Mouse (Mus musculus) heart, embryonic 15.5 days (tissue): ENCODE measurements around the gene Grip1. TPM values are rescaled to one million over a fixed set of nuclear protein-coding genes. Genes with fewer than 3 reads are reported as not detected.
A peak's percentile ranks its signal among the peaks of the same experiment; 100 is the strongest.

Source experiments
- ATAC-seq: fragments of 200-750 bp; cut with Nextera tagmentation; replicated peaks from 2 replicates; pipeline ENCODE4 v1.8.0; 2017; ENCODE audit warnings: low read depth, moderate TSS enrichment; ENCODE audit not compliant: insufficient number of reproducible peaks, insufficient read depth, low FRiP score
- H3K27ac ChIP-seq: fragments of 300-500 bp; sonication (generic); 2 replicates; pipeline ENCODE4 v1.5.1; 2015; ENCODE audit warnings: mild to moderate bottlenecking, inconsistent platforms
- H3K27me3 ChIP-seq: fragments of 300-500 bp; sonication (generic); 2 replicates; pipeline ENCODE4 v1.6.1; 2015; ENCODE audit warnings: inconsistent platforms
- H3K36me3 ChIP-seq: fragments of 300-500 bp; sonication (generic); 2 replicates; pipeline ENCODE4 v1.6.1; 2015; ENCODE audit warnings: mild to moderate bottlenecking, inconsistent platforms
- H3K4me1 ChIP-seq: fragments of 300-500 bp; sonication (generic); replicated peaks from 2 replicates; pipeline ENCODE4 v1.6.1; 2015; ENCODE audit warnings: inconsistent platforms
- H3K4me2 ChIP-seq: fragments of 300-500 bp; sonication (generic); 2 replicates; pipeline ENCODE4 v1.6.1; 2015; ENCODE audit warnings: inconsistent platforms, mild to moderate bottlenecking, moderate library complexity
- H3K4me3 ChIP-seq: fragments of 300-500 bp; sonication (generic); 2 replicates; pipeline ENCODE4 v1.5.1; 2015; ENCODE audit warnings: mild to moderate bottlenecking, inconsistent platforms
- H3K9ac ChIP-seq: fragments of 300-500 bp; sonication (generic); 2 replicates; pipeline ENCODE4 v1.6.1; 2015; ENCODE audit warnings: mild to moderate bottlenecking, inconsistent platforms
- H3K9me3 ChIP-seq: fragments of 300-500 bp; sonication (generic); replicated peaks from 2 replicates; pipeline ENCODE4 v1.6.1; 2016; ENCODE audit warnings: inconsistent platforms
- WGBS: fragments of 180-500 bp; shearing (Covaris S2); methylation state at CpG from one replicate; pipeline ENCODE4 v1.1.7; 2015; ENCODE audit warnings: mixed read lengths; 5-methylcytosine and 5-hydroxymethylcytosine counted together
- polyA plus RNA-seq: library from polyadenylated mRNA; unstranded; fragments of >200 nt; fragmentation: Nextera tagmentation; extraction: Ambion mirVana; gene quantifications from 2 replicates; pipeline ENCODE4 v1.2.1, GENCODE M21; 2015

Gene Grip1
- polyA plus RNA-seq, 1 experiment from 2014 or later: 1.5 TPM

DNA sequence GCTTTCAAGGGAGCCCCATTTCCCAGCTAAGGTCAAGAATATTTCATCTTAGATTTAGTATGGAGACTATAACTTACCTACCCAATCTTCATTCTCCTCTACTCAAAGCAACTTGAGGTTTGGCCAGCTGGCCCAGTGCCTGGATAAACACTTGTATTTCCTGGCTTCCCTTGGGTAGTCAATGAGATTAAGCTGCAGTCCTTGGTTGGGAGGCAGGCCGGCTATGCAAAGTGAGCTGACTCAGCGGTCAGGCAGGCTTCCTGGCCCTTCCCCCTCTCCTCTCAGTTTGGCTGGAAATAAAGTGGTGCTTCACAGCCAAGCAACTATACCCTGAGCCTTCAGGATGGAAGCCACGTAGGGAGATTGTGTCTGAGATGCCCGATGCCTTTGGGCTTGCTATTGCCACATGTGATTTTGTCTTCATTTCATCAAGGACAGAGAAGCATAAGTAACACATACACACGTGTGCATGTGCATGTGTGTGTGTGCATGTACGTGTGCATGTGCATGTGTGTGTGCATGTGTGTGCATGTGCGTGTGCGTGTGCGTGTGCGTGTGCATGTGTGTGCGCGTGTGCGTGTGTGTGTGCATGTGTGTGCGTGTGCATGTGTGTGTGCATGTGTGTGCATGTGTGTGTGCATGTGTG lies 161.7 kb downstream of the Grip1 start:
- Histone ChIP-seq H3K4me2 (peak overlapping the region; percentile 49), H3K9ac (no peak overlapping the region), H3K4me1 (peaks cover 13% of the 10 kb centered on the region), H3K4me3 (no peak overlapping the region), H3K27me3 (no peaks in the 10 kb centered on the region), H3K9me3 (no peaks in the 10 kb centered on the region), H3K27ac (peak overlapping the region; percentile 61), H3K36me3 (no peaks in the 10 kb centered on the region)
- WGBS: 66% methylated on average over 14 of the region's 14 CpGs
- ATAC-seq: peak; percentile 94

GRCm38 (mm10) chr10:119616078-119616477 lies 162.4 kb downstream of the Grip1 start:
- 79% methylated on average over 3 of the region's 3 CpGs for WGBS
- H3K27me3 ChIP-seq: no peaks in the 10 kb centered on the region
- no peaks in the 10 kb centered on the region for H3K36me3 ChIP-seq
- ATAC-seq: no peak
- no peak overlapping the region for H3K9ac ChIP-seq
- no peak overlapping the region for H3K4me3 ChIP-seq
- no peak overlapping the region for H3K27ac ChIP-seq
- H3K9me3 ChIP-seq: no peaks in the 10 kb centered on the region
- H3K4me2 ChIP-seq: no peak overlapping the region
- peaks cover 13% of the 10 kb centered on the region for H3K4me1 ChIP-seq

GRCm38 (mm10) chr10:119628656-119629055 lies 175.0 kb downstream of the Grip1 start:
- no peak for ATAC-seq
- 43% methylated on average over 4 of the region's 4 CpGs for WGBS
- no peak overlapping the region for H3K4me3 ChIP-seq
- 0 out of 2 replicates have a peak, but pooled peaks cover 4% of the 10 kb centered on the region for H3K4me1 ChIP-seq
- no peaks in the 10 kb centered on the region for H3K36me3 ChIP-seq
- H3K27me3 ChIP-seq: no peaks in the 10 kb centered on the region
- H3K27ac ChIP-seq: no peak overlapping the region
- no peak overlapping the region for H3K4me2 ChIP-seq
- no peaks in the 10 kb centered on the region for H3K9me3 ChIP-seq
- H3K9ac ChIP-seq: no peak overlapping the region

DNA sequence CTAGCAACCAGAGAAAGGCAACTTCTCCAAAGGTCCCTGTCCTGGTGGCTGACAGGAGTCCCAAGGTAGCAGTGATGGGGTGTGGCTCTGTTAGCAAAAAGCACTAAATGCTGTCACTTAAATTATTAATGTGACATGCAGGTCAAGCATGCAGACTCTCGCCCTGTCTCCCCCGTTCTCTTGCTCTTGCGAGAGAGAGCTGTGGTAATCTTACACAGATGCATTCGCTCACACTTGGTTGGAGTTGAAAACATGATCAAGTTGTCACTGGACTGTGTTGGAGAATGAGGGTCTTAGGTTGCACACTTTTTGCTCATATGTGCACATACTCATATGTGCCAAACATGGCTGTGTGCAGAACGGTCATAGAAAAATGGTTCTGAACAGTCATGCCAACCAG lies 176.8 kb downstream of the Grip1 start:
- Histone ChIP-seq H3K27me3 (no peaks in the 10 kb centered on the region), H3K9ac (no peak overlapping the region), H3K4me3 (no peak overlapping the region), H3K4me2 (no peak overlapping the region), H3K4me1 (peaks cover 12% of the 10 kb centered on the region; the same call in 1 of the 2 replicates), H3K27ac (no peak overlapping the region), H3K36me3 (no peaks in the 10 kb centered on the region), H3K9me3 (no peaks in the 10 kb centered on the region)
- ATAC-seq: no peak
- 82% methylated on average over 5 of the region's 5 CpGs for WGBS

DNA sequence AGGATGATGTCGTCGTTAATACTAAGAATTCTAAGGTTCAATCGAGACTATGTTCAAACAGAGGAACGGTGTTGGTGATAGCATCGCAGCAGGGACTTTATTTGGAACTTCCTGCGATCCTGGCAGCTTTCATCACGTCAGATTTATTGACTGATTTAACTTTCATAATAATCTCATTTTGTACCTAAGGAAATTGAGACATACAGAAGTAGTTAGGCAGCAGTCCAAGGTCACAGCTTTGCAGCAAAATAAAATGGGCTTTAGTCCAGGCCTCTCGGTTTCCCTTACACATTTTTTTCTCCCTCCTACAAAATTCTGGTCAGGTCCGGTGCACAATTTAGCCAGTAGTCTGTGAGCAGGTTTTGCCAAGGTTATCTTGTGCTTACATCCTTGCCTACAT lies 178.3 kb downstream of the Grip1 start:
- 55% methylated on average over 9 of the region's 9 CpGs for WGBS
- ATAC-seq: no peak

GRCm38 (mm10) chr10:119634544-119634943 lies 180.9 kb downstream of the Grip1 start:
- ATAC-seq: peak; percentile 64
- 31% methylated on average over 6 of the region's 6 CpGs for WGBS
- H3K4me2 ChIP-seq: peak overlapping the region; percentile 61

More for the DNA sequence above, 178.3 kb downstream of the Grip1 start:
- no peaks in the 10 kb centered on the region for H3K36me3 ChIP-seq
- no peak overlapping the region for H3K4me3 ChIP-seq
- H3K9ac ChIP-seq: no peak overlapping the region
- H3K4me2 ChIP-seq: no peak overlapping the region
- no peaks in the 10 kb centered on the region for H3K27me3 ChIP-seq
- H3K4me1 ChIP-seq: peaks cover 12% of the 10 kb centered on the region; the same call in 1 of the 2 replicates
- no peaks in the 10 kb centered on the region for H3K9me3 ChIP-seq
- no peak overlapping the region for H3K27ac ChIP-seq

GRCm38 (mm10) chr10:119640534-119640933 lies 186.9 kb downstream of the Grip1 start:
- H3K4me1 ChIP-seq: no peaks in the 10 kb centered on the region
- 60% methylated on average over 10 of the region's 10 CpGs for WGBS
- no peak for ATAC-seq

More at GRCm38 (mm10) chr10:119634544-119634943, 180.9 kb downstream of the Grip1 start:
- Histone ChIP-seq H3K27ac (no peak overlapping the region), H3K9me3 (no peaks in the 10 kb centered on the region), H3K4me1 (peaks cover 10% of the 10 kb centered on the region; the same call in 1 of the 2 replicates), H3K4me3 (peak overlapping the region; percentile 46), H3K36me3 (no peaks in the 10 kb centered on the region), H3K27me3 (no peaks in the 10 kb centered on the region), H3K9ac (no peak overlapping the region)

DNA sequence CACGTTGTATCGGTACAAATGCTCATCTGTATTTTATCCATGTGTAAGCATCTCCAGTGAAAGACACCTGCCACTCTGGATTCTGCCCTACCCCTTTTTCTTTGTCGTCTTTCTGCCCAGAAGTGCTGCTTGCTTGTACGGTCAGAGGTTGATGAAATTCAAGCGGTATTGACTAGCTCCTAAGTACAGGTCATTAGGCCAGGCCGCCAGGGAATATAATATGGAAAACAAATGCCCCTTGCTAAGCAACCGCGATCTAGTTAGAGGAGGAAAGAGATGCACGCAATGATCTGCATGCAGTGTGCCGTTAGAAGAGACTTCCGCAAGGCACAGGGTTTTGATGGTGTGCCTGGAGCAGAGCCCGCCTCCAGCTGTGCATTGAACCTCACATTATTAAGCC lies 187.4 kb downstream of the Grip1 start:
- Histone ChIP-seq H3K27ac (no peak overlapping the region), H3K4me2 (no peak overlapping the region), H3K9me3 (no peaks in the 10 kb centered on the region), H3K9ac (no peak overlapping the region), H3K36me3 (no peaks in the 10 kb centered on the region), H3K4me3 (no peak overlapping the region), H3K4me1 (no peaks in the 10 kb centered on the region), H3K27me3 (no peaks in the 10 kb centered on the region)
- WGBS: 84% methylated on average over 12 of the region's 12 CpGs
- no peak for ATAC-seq

More at GRCm38 (mm10) chr10:119640534-119640933, 186.9 kb downstream of the Grip1 start:
- Histone ChIP-seq H3K36me3 (no peaks in the 10 kb centered on the region), H3K9me3 (no peaks in the 10 kb centered on the region), H3K9ac (no peak overlapping the region), H3K27ac (no peak overlapping the region), H3K27me3 (no peaks in the 10 kb centered on the region), H3K4me2 (no peak overlapping the region), H3K4me3 (no peak overlapping the region)

DNA sequence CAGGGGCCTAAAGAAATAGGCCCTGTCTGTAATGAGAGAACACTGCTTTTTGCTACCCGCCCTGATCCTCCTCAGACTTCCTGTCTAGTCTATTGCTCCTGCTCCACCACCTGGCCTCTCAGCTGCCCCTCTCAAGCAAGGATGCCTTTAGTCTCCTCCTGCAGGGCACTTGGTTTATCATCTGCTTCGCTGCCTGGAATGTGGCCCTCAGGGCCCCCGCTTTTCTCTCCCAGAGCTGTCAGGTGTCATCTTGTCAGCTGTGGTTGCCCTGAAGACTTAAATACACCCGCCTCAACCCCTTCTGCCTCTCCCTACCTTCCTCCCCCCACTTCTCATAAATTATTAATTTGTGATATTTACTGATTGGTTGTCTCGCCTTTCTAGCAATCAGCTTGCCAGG lies 190.7 kb downstream of the Grip1 start:
- H3K27ac ChIP-seq: no peak overlapping the region
- no peak overlapping the region for H3K4me3 ChIP-seq
- H3K4me2 ChIP-seq: no peak overlapping the region
- H3K9me3 ChIP-seq: no peaks in the 10 kb centered on the region
- no peaks in the 10 kb centered on the region for H3K4me1 ChIP-seq
- H3K27me3 ChIP-seq: no peaks in the 10 kb centered on the region
- 41% methylated on average over 5 of the region's 5 CpGs for WGBS
- H3K9ac ChIP-seq: no peak overlapping the region
- ATAC-seq: no peak
- no peaks in the 10 kb centered on the region for H3K36me3 ChIP-seq

DNA sequence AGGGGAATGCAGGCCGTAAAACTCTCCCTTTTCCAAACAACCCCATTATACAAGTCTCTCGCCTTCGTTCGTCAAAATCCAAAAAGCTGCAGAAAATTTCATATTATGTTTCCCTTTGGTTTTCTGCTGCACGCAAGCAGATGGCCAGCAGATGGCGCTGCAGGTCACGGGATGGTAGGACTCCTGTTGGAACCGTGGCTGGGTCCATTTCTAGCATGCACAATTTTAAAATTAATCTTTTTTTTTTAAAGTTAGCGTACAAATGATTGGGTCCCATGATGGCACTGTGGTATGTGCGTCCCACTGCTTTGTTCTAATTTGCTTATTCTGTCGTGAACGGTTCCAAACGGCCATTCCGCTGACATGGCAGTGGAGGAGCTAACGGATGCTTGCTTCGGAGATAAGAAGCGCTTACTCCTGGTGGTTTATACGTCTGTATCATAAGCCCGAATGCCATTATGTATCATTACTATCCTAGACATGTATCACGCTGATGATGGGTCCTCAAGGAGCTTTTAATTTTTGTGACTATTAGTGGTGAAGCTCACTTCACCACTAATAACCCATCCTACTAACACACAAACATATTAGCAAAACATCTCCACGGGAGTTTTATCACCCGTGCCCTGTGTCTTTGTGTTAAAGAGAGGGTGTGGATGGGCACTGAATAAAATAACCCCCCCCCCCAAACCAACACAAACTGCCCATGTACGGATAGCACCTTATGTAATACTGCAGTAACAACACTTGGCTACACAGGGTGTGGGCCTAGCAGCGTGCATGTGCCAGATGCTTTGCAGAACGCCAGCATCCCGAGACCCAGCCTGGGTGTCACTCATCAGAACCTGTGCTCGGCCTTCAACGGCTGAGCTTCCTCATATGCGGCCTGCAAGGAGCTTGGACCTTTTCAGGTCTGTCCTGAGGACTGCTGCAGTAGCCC lies 193.1 kb downstream of the Grip1 start:
- Histone ChIP-seq H3K9ac (no peak overlapping the region), H3K4me2 (no peak overlapping the region), H3K27ac (no peak overlapping the region), H3K36me3 (no peaks in the 10 kb centered on the region), H3K4me3 (no peak overlapping the region), H3K27me3 (no peaks in the 10 kb centered on the region), H3K4me1 (no peaks in the 10 kb centered on the region), H3K9me3 (no peaks in the 10 kb centered on the region)
- no peak for ATAC-seq
- WGBS: 58% methylated on average over 29 of the region's 29 CpGs

- H3K4me1 ChIP-seq: no peaks in the 10 kb centered on the region
- no peaks in the 10 kb centered on the region for H3K27me3 ChIP-seq
- no peak overlapping the region for H3K27ac ChIP-seq
- H3K36me3 ChIP-seq: no peaks in the 10 kb centered on the region
- H3K9me3 ChIP-seq: no peaks in the 10 kb centered on the region
- WGBS: 58% methylated on average over 7 of the region's 7 CpGs
- no peak for ATAC-seq
- H3K9ac ChIP-seq: no peak overlapping the region
- no peak overlapping the region for H3K4me3 ChIP-seq
- H3K4me2 ChIP-seq: no peak overlapping the region
These were observed 207.2 kb downstream of the Grip1 start for GRCm38 (mm10) chr10:119660677-119661353.
